Mouse (Mus musculus): ENCODE data around the gene Dph1.

Gene Dph1

GRCm38 (mm10) chr11:75173799-75174165 lies 17.3 kb downstream of the Dph1 start:
- DNase-seq (ENCODE audit: low read depth, low spot score), result no peak

GRCm38 (mm10) chr11:75173095-75173798 lies 17.8 kb downstream of the Dph1 start:
- DNase-seq (ENCODE audit: low read depth, low spot score), result peak; percentile 95

- peak; percentile 57 for DNase-seq (ENCODE audit: low read depth, low spot score)
Measured at GRCm38 (mm10) chr11:75172151-75173094, 18.6 kb downstream of the Dph1 start.

GRCm38 (mm10) chr11:75171186-75171865 lies 19.7 kb downstream of the Dph1 start:
- no peak for DNase-seq (ENCODE audit: low read depth, low spot score)

- peak; percentile 95 for DNase-seq (ENCODE audit: low read depth, low spot score)
Measured at GRCm38 (mm10) chr11:75170136-75170751, 20.8 kb downstream of the Dph1 start.

- peak; percentile 22 for DNase-seq (ENCODE audit: low read depth, low spot score)
Measured at GRCm38 (mm10) chr11:75169405-75170080, 21.5 kb downstream of the Dph1 start, which contains the start of gene Hic1. Gene Hic1 (minus strand): TSS chr11:75169519.

GRCm38 (mm10) chr11:75168590-75169361 lies 22.3 kb downstream of the Dph1 start:
- DNase-seq (ENCODE audit: low read depth, low spot score), result peak; percentile 83

- peak; percentile 27 for DNase-seq (ENCODE audit: low read depth, low spot score)
Measured at GRCm38 (mm10) chr11:75167643-75168589, 23.1 kb downstream of the Dph1 start.

- peak; percentile 45 for DNase-seq (ENCODE audit: low read depth, low spot score)
Measured at GRCm38 (mm10) chr11:75166861-75167642, 24.0 kb downstream of the Dph1 start.

GRCm38 (mm10) chr11:75166193-75166842 lies 24.7 kb downstream of the Dph1 start:
- no peak for DNase-seq (ENCODE audit: low read depth, low spot score)

GRCm38 (mm10) chr11:75165441-75166192 lies 25.4 kb downstream of the Dph1 start:
- DNase-seq (ENCODE audit: low read depth, low spot score), result peak; percentile 80

GRCm38 (mm10) chr11:75164750-75165149 lies 26.3 kb downstream of the Dph1 start:
- peak; percentile 52 for DNase-seq (ENCODE audit: low read depth, low spot score)

GRCm38 (mm10) chr11:75164051-75164450 lies 27.0 kb downstream of the Dph1 start:
- DNase-seq (ENCODE audit: low read depth, low spot score), result no peak

GRCm38 (mm10) chr11:75163379-75163778 lies 27.7 kb downstream of the Dph1 start:
- no peak for DNase-seq (ENCODE audit: low read depth, low spot score)

GRCm38 (mm10) chr11:75162591-75163080 lies 28.4 kb downstream of the Dph1 start:
- no peak for DNase-seq (ENCODE audit: low read depth, low spot score)

GRCm38 (mm10) chr11:75161417-75162008 lies 29.5 kb downstream of the Dph1 start:
- no peak for DNase-seq (ENCODE audit: low read depth, low spot score)

All from R1 (cell line).